Mouse (Mus musculus) splenic B cell, adult 2 months (primary cell): Measurements from ENCODE around the gene Gm340.

Experiments used
- DNase-seq: peaks from one replicate; pipeline ENCODE4 v3.0.0-alpha.2; 2011; ENCODE audit warnings: low read depth, low spot score
- H3K27me3 ChIP-seq: 2 replicates; pipeline ENCODE4 v1.6.1; 2012; ENCODE audit warnings: mild to moderate bottlenecking, low read length, moderate library complexity, mixed read lengths; ENCODE audit not compliant: control insufficient read depth, poor library complexity, insufficient read depth, severe bottlenecking
- H3K36me3 ChIP-seq: 2 replicates; pipeline ENCODE4 v1.6.1; 2012; ENCODE audit warnings: mild to moderate bottlenecking, low read length, moderate library complexity, mixed read lengths; ENCODE audit not compliant: control insufficient read depth, poor library complexity, insufficient read depth, severe bottlenecking

Gm340 gene

DNA sequence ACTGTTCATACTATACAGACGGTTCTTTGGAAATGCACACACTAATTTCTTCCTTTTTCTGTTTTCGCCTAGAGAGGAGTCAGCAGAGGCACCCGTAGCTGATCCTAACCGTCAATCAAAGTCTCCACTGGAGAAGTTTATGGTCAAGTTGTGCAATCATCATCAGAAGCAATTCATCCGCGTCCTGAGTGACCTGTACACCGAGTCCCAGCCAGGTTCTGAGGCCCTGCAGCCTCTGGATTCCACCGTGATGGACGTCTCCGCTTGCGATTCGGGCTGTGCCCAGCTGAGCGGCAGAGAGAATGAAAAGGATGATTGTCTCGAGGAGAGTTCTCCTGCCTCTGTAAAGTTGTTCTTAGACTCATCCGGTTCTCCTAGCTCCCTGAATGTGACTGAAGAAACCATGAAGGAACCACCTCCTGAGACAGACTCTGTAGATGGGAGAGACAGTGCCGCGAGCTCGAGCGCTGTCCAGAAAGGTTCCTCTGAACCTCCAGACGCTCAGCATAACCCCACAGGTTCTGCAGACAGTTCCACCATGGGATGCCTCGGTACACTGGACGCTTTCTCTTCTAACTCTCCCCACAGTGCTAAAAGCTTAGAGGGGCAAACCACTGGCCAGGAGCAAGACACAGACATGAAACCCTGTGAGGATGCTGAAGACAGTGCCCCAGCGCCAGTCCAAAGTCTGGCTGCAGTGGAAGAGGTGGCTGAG, at the start of gene Gm340:
Gene Gm340, plus strand, starts transcription at position 665 of the 715 bp plus-strand sequence.
- DNase-seq, result no peak
- no peaks in the 10 kb centered on the region; the same call in 1 of the 2 replicates for H3K27me3 ChIP-seq

DNA sequence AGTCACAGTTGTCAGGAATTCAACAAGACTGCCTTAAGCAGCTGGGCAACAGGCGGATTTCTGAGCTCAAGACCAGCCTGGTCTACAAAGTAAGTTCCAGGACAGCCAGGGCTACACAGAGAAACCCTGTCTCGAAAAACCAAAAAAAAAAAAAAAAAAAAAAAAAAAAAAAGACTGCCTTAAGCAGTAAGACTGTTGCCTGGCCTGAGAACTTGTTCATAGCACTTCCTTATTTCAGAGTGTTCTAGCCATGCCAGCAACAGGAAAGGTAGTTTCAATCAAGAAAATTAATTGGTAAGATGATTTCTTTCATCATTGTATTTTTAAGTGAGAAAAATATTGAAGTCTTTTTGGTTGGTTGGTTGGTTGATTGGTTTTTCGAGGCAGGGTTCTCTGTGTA, 48.1 kb upstream of the Gm340 start:
- no peaks in the 10 kb centered on the region for H3K36me3 ChIP-seq
- H3K27me3 ChIP-seq, result no peaks in the 10 kb centered on the region
- no peak for DNase-seq

More for the DNA sequence above, at the start of gene Gm340:
- H3K36me3 ChIP-seq, result peaks cover 9% of the 10 kb centered on the region

DNA sequence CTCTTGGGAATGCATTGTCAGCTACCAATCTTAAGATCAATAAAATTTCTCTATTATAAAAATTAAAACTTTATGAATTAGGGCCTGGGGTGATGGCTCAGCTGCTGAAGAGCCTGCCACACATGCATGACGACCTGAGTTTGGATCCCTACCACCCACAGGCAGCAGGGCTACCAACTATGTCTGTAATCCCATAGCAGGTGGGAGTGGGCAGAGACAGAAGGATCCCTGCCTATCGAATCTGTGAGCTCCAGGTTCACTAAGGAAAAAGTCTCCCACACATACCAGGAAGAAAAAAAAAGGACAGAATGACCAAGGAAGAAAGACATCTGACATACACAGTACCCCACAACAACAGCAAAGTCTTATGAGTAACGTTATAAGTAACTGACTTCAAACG, 25.2 kb upstream of the Gm340 start:
- no peak for DNase-seq
- Histone ChIP-seq H3K27me3 (no peaks in the 10 kb centered on the region), H3K36me3 (peaks cover 14% of the 10 kb centered on the region)

DNA sequence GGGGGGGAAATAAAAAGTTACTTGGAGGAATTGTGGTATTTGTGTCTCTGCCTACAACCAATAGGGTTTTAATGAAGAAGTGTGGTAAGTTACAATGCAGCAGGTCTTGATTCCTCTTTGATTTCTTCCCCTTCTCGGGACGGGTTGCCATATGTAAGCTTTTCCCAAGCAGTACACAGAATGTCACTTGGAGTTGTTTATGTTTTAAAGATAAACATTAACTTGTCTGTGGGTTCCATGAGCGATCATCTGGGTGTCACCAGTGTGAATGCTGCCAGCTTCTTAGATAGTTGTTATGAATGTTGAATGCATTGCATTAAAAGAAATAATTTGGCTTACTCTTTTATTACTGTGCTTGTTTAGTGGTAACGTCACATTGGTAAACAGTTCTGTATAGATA, 24.7 kb upstream of the Gm340 start:
- DNase-seq, result no peak
- Histone ChIP-seq H3K27me3 (no peaks in the 10 kb centered on the region), H3K36me3 (peaks cover 14% of the 10 kb centered on the region)

DNA sequence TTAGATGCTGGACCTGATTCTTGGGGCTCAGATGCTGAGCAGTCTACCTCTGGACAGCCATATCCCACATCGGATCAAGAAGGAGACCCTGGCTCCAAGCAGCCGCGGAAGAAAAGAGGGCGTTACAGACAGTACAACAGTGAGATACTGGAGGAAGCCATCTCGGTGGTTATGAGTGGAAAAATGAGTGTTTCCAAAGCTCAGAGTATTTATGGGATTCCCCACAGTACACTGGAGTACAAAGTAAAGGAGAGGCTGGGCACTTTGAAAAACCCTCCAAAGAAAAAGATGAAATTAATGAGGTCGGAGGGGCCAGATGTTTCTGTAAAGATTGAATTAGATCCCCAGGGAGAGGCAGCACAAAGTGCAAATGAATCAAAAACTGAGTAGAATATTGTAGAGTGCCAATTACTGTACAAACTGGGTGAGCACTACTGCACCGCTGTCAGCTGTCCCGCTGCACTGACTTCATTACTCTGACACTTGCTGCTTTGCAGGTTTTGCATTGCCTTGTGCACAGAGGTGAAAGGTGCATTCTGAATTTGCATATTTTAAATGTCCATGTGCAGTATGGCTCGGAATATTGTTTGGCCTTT, 23.2 kb upstream of the Gm340 start:
- H3K36me3 ChIP-seq, result peaks cover 14% of the 10 kb centered on the region
- no peaks in the 10 kb centered on the region for H3K27me3 ChIP-seq
- no peak for DNase-seq

DNA sequence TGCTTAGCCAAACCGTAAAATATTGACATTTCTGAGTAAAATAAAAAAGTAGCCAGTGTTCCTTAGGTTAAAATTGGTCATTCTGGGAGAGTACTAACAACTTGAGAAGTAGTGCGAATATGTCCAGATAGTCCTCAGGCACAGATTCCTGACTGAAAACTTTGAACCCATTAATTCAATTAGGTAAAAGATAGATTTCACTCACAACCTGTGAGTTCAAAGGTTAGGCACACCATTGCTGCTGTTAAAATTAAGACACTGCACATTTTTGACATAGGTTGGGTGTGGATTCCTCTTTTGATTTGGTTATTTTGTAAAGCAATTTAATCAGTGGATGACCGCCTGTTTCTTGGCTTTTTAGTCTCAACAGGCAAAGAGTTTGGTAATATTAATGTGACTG, 21.3 kb upstream of the Gm340 start:
- H3K27me3 ChIP-seq, result no peaks in the 10 kb centered on the region
- DNase-seq, result no peak
- peaks cover 12% of the 10 kb centered on the region for H3K36me3 ChIP-seq

DNA sequence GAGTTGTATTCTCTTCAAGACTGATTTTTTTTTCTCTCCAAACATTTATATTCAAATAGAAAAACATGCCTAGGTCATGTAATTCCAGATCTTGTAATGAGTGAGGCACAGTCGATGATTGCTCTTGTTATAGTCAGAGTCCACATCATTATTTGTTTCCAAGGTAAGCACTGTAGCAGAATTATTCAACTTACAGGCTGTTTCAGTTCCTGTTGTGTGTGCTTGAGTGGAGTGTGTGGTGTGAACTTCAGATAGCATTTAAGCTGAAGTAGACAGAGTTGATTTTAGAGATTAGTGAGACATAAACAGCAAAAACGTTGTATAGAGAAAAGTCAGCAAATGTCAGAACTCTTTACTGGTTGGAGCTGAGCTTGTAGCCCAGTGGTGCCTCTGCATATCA, 13.4 kb upstream of the Gm340 start:
- peak; percentile 52 for DNase-seq
- Histone ChIP-seq H3K27me3 (no peaks in the 10 kb centered on the region), H3K36me3 (no peaks in the 10 kb centered on the region)

DNA sequence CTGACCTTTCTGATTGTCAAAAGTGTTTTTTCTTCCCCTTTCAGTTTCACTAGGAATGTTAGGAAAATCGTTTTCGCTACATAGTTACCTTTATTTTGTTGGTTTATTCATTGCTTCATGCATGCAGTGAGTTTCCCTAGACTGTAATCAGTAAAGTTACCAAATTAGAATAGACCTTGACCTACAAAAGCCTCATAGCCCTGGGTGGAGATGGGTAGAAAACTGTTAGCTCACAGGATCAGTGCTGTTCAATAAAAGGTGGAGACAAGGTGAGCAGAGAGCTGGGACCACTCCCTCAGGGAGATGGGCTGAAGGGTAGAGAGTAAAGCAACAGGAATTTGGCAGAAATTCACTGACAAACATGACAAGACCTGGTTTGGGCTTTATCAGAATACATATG, 8.5 kb upstream of the Gm340 start:
- no peak for DNase-seq
- H3K36me3 ChIP-seq, result no peaks in the 10 kb centered on the region
- no peaks in the 10 kb centered on the region for H3K27me3 ChIP-seq

DNA sequence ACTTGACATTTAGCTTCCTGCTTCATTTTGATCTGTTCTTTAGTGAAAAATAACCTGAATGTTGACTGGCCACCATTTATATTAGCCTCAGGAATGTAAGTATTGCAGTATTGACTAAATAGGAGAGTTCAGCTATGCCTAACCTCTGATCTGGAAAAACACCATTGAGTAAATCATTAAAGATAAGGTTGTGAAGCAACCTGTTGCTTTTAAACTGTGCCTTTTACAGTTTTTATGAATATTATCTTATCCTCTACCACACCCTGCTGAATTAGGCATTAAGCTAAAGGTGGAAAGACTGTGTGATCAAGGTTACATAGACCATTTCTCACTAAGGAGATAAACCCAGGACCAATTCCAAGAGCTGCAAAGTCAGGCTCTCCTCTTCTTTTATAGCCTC, 4.6 kb upstream of the Gm340 start:
- no peak for DNase-seq
- no peaks in the 10 kb centered on the region; the same call in 1 of the 2 replicates for H3K27me3 ChIP-seq
- peaks cover 4% of the 10 kb centered on the region for H3K36me3 ChIP-seq

DNA sequence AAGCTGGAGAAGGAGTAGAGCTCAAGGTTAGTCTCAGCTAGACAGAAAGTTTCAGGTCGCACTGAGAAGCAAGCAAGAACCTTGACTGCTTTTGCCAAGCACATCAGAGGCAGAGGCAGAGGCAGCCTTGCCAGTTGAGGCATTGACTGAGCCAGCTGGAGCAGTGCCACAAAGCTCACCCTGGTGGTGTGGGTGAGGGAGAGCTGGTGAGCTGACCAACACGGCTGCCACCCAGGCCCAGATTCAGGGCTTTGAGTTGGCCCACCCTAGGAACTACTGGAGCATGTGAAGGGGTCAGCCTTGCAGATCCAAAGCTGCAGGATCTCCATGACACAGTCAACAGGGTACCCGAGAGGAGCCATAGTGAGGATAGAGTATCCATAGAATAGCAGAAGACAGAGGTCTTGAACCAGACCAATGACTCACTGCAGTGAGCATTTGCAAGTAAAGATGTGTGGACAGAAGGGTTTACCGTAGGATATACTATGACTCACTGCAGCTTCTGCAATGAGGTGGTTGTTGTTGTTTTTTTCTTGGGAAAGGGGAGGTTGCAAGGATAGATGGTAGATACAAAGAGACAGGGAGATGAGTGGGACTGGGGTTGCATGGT, 2.8 kb upstream of the Gm340 start:
- H3K36me3 ChIP-seq, result peaks cover 6% of the 10 kb centered on the region
- no peak for DNase-seq
- H3K27me3 ChIP-seq, result no peaks in the 10 kb centered on the region; the same call in 1 of the 2 replicates

DNA sequence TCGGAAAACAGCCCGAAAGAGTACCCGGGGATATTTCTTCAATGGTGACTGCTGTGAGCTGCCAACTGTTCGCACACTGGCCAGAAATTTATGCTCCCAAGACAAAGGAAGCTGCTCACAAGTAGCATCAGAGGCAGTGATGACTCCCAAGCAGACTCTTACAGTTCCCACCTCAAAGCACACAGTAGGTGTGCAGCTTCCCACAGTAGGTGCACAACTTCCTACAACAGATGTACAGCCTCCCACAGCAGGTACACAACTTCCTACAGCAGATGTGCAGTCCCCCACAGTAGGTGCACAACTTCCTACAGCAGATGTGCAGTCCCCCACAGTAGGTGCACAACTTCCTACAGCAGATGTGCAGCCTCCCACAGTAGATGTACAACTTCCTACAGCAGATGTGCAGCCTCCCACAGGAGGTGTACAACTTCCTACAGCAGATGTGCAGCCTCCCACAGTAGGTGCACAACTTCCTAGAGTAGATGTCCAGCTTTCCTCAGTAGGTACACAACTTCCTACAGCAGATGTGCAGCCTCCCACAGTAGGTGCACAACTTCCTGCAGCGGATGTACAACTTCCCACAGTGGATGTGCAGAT, 846 bp downstream of the Gm340 start:
- no peak for DNase-seq
- Histone ChIP-seq H3K27me3 (no peaks in the 10 kb centered on the region; the same call in 1 of the 2 replicates), H3K36me3 (peaks cover 9% of the 10 kb centered on the region)

DNA sequence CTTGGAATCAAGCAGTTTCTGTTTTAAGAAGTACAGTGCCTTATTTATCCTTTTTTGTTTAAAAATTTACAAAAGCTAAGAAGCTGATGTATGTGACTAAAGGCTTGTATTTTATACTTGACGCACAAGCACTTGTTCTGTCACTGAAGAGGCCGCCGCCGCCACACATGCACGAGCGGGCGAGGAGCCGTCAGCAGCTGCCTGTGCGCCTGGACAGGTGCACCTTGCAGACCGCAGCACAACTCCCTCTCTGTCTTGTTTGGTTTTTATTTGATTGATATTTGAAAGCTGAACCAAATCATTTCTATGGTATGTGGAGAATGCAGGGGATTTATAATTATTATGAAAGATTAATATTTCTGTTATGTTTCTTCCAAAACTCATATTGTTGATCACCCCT, 4.6 kb downstream of the Gm340 start:
- H3K27me3 ChIP-seq, result no peaks in the 10 kb centered on the region
- no peak for DNase-seq
- peaks cover 8% of the 10 kb centered on the region for H3K36me3 ChIP-seq

DNA sequence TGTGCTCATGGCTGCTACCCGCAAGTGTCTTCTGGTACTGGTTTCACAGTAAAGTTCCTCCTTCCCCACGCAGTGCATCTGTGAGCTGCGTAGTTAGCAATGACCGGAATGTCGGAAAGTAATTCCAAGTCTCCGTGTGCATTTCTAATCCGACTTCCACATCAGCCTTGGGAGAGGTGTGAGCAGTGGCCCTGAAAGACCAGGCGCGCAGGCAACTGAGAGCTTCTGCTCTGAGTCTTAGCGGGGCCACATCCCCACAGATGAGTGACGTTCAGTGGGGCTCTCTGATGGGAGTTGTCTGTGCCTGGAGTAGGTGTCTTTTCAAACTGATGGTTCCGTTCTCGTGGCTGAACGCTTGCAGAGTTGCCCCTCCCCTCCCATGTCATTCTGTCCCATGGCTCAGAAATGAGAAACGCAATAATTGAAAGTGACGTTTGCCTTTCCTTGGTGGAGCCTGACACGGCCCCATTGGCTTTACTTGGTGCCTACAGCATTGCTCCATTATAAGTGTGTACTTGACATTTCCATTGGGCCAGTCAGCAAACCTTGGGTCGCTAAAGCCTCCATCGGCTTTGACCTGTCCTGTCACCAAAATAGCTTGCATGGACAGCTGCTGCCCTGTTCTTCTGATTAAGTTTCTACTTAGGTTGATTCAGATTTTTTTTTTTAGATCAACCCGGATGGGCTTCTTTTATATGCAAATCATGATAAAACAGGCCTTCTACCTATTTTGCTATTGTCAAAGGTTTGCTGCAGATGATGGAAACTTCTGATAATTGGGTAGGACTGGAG, 5.5 kb downstream of the Gm340 start:
- peaks cover 5% of the 10 kb centered on the region for H3K36me3 ChIP-seq
- DNase-seq, result no peak
- no peaks in the 10 kb centered on the region for H3K27me3 ChIP-seq

DNA sequence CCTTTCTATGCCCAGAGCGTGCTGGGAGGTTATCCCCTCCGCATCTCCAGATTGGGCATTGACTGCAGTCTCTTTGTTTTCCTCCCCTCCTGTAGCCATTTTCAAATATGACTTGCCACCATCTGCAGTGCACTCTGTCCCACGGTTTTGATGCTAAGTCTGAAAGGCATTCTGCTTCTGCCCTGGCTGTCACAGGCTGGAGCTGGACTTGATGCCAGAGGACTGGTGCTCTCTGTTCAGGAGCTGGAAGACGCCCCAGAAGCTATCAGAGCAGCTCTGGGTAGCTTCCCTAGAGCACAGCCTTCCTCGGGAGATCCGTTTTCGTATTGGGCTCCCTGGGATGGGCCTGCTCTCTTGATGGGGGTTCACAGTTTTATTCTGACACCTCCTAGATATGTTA, 6.9 kb downstream of the Gm340 start:
- H3K27me3 ChIP-seq, result no peaks in the 10 kb centered on the region

More for the DNA sequence above, 6.9 kb downstream of the Gm340 start:
- H3K36me3 ChIP-seq, result peaks cover 5% of the 10 kb centered on the region; the same call in 1 of the 2 replicates
- no peak for DNase-seq
